Mouse (Mus musculus) liver, embryonic 16.5 days (tissue): ENCODE measurements around the gene Ilk. TPM values are rescaled to one million over a fixed set of nuclear protein-coding genes. Genes with fewer than 3 reads are reported as not detected.
"Not testable (repeated sequence)": the region's sequence is repeated elsewhere in the genome, so short reads cannot be mapped to it uniquely, and the experiment has no call there.

ENCODE experiments used
- ATAC-seq: fragments of 200-750 bp; cut with Nextera tagmentation; 2 replicates; pipeline ENCODE4 v1.8.0; 2017; ENCODE audit warnings: low read depth, mild to moderate bottlenecking, moderate number of reproducible peaks, moderate library complexity
- H3K27ac ChIP-seq: fragments of 300-500 bp; sonication (generic); 2 replicates; pipeline ENCODE4 v1.5.1; 2014; ENCODE audit warnings: mild to moderate bottlenecking, low read length
- H3K27me3 ChIP-seq: fragments of 300-500 bp; sonication (generic); 2 replicates; pipeline ENCODE4 v1.6.1; 2014; ENCODE audit warnings: low read depth, low read length, mixed read lengths; ENCODE audit not compliant: control insufficient read depth, insufficient read depth
- H3K36me3 ChIP-seq: fragments of 300-500 bp; sonication (generic); 2 replicates; pipeline ENCODE4 v1.6.1; 2014; ENCODE audit warnings: mild to moderate bottlenecking; ENCODE audit not compliant: control insufficient read depth, insufficient read depth
- H3K4me1 ChIP-seq: fragments of 300-500 bp; sonication (generic); 2 replicates; pipeline ENCODE4 v1.6.1; 2014; ENCODE audit warnings: low read depth, low read length, mixed read lengths; ENCODE audit not compliant: control insufficient read depth
- H3K4me2 ChIP-seq: fragments of 300-500 bp; sonication (generic); 2 replicates; pipeline ENCODE4 v1.6.1; 2014; ENCODE audit warnings: low read depth, low read length, mixed read lengths
- H3K4me3 ChIP-seq: fragments of 300-500 bp; sonication (generic); 2 replicates; pipeline ENCODE4 v1.5.1; 2014; ENCODE audit warnings: low read depth, mild to moderate bottlenecking, low read length
- H3K9ac ChIP-seq: fragments of 300-500 bp; sonication (generic); 2 replicates; pipeline ENCODE4 v1.6.1; 2014; ENCODE audit warnings: low read depth, low read length
- H3K9me3 ChIP-seq: fragments of 300-500 bp; sonication (generic); replicated peaks from 2 replicates; pipeline ENCODE4 v1.6.1; 2016; ENCODE audit warnings: low read length; ENCODE audit not compliant: control insufficient read depth
- WGBS: fragments of 180-500 bp; shearing (Covaris S2); extraction: QIAGEN DNeasy Blood & Tissue Kit; methylation state at CpG from one replicate; pipeline ENCODE4 v1.1.7; 2014; ENCODE audit not compliant: insufficient replicate concordance; 5-methylcytosine and 5-hydroxymethylcytosine counted together
- polyA plus RNA-seq: library from polyadenylated mRNA; unstranded; fragments of >200 nt; fragmentation: Nextera tagmentation; extraction: Ambion mirVana; gene quantifications from 2 replicates; pipeline ENCODE4 v1.2.1, GENCODE M21; 2015

Ilk gene
- polyA plus RNA-seq, 1 experiment from 2014 or later = 114 TPM

DNA sequence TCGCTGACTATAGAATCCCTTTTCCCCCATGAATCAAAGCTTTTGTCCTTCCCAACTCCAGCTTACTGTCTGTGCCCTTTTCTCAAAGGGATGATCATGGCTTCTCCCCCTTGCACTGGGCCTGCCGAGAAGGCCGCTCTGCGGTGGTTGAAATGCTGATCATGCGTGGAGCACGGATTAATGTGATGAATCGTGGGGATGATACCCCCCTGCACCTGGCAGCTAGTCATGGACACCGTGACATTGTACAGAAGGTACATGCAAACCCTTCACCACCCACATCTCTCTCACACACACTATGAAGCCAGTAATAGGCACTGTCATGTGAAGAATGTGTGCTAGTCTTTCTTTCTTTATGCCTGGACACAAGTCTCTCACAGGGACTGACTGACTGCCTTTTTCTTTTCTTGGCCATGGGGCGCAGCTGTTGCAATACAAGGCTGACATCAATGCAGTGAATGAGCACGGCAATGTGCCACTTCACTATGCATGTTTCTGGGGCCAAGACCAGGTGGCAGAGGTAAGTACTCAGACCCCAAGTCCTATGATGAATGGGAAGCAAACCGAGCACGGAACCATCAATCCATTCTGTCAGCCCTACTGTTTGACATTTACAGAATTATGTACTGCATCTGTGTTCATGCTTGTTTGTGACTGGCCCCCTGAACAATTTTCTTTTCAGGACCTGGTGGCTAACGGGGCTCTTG, 3.9 kb downstream of the Ilk start:
- peaks cover 23% of the 10 kb centered on the region for H3K36me3 ChIP-seq
- H3K4me1 ChIP-seq = peaks cover 39% of the 10 kb centered on the region
- no peak for ATAC-seq
- H3K9ac ChIP-seq = no peak overlapping the region
- H3K27me3 ChIP-seq = no peaks in the 10 kb centered on the region
- WGBS = 81% methylated on average over 13 of the region's 13 CpGs
- no peaks in the 10 kb centered on the region for H3K9me3 ChIP-seq
- no peak overlapping the region for H3K27ac ChIP-seq
- H3K4me2 ChIP-seq = no peak overlapping the region
- no peak overlapping the region for H3K4me3 ChIP-seq

DNA sequence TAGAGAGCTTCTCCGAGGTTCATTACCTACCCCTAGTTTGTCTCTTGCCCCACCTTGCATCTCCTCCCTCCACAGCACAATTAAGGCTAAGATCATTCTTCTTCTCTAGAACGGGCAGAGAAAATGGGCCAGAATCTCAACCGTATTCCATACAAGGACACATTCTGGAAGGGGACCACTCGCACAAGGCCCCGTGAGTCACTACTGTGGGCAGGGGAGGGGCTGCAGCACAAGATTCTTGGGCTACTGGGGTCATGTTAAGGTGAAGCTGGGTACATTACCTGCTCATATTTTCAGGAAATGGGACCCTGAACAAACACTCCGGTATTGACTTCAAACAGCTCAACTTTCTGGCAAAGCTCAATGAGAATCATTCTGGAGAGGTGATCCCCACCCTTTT, 4.5 kb downstream of the Ilk start:
- 81% methylated on average over 6 of the region's 6 CpGs for WGBS
- no peak overlapping the region for H3K27ac ChIP-seq
- peaks cover 23% of the 10 kb centered on the region for H3K36me3 ChIP-seq
- ATAC-seq = no peak
- peaks cover 39% of the 10 kb centered on the region for H3K4me1 ChIP-seq
- H3K4me3 ChIP-seq = no peak overlapping the region
- H3K9me3 ChIP-seq = no peaks in the 10 kb centered on the region
- no peak overlapping the region for H3K9ac ChIP-seq
- no peaks in the 10 kb centered on the region for H3K27me3 ChIP-seq
- no peak overlapping the region for H3K4me2 ChIP-seq

GRCm38 (mm10) chr7:105741978-105742377, 5.6 kb downstream of the Ilk start:
- no peak overlapping the region for H3K27ac ChIP-seq
- no peak overlapping the region for H3K9ac ChIP-seq
- H3K27me3 ChIP-seq = no peaks in the 10 kb centered on the region
- no peak overlapping the region for H3K4me3 ChIP-seq
- H3K36me3 ChIP-seq = peaks cover 23% of the 10 kb centered on the region
- H3K4me2 ChIP-seq = no peak overlapping the region
- ATAC-seq = no peak
- no peaks in the 10 kb centered on the region for H3K9me3 ChIP-seq
- 86% methylated on average over 9 of the region's 9 CpGs for WGBS
- H3K4me1 ChIP-seq = peaks cover 39% of the 10 kb centered on the region

GRCm38 (mm10) chr7:105742539-105743215, 6.3 kb downstream of the Ilk start:
- H3K9me3 ChIP-seq, H3K27me3 ChIP-seq, ATAC-seq, H3K9ac ChIP-seq, H3K27ac ChIP-seq: not testable (repeated sequence)
- peaks cover 23% of the 10 kb centered on the region for H3K36me3 ChIP-seq
- peak overlapping the region; percentile 92; the same call in 1 of the 2 replicates for H3K4me3 ChIP-seq
- peak overlapping the region; percentile 90 for H3K4me2 ChIP-seq
- 79% methylated on average over 7 of the region's 7 CpGs for WGBS
- H3K4me1 ChIP-seq = peaks cover 35% of the 10 kb centered on the region

GRCm38 (mm10) chr7:105743246-105743925, 7.0 kb downstream of the Ilk start:
- WGBS = 28% methylated on average over 20 of the region's 20 CpGs
- H3K36me3 ChIP-seq = peaks cover 26% of the 10 kb centered on the region
- H3K4me2 ChIP-seq = peak overlapping the region; percentile 90
- not testable (repeated sequence) for ATAC-seq, H3K9me3 ChIP-seq, H3K27me3 ChIP-seq
- peak overlapping the region; percentile 83; the same call in 1 of the 2 replicates for H3K27ac ChIP-seq
- peak overlapping the region; percentile 92 for H3K4me3 ChIP-seq
- peaks cover 29% of the 10 kb centered on the region for H3K4me1 ChIP-seq
- peak overlapping the region; percentile 88 for H3K9ac ChIP-seq

- Histone ChIP-seq H3K27ac (peak within 1 kb of the TSS; percentile 83), H3K4me1 (peaks cover 22% of the 10 kb centered on the region), H3K36me3 (peaks cover 29% of the 10 kb centered on the region), H3K27me3 (no peaks in the 10 kb centered on the region), H3K9ac (peak within 1 kb of the TSS; percentile 88), H3K9me3 (no peaks in the 10 kb centered on the region), H3K4me3 (peak within 1 kb of the TSS; percentile 92), H3K4me2 (peak within 1 kb of the TSS; percentile 90)
- WGBS = under 1% methylated on average over 66 of the region's 67 CpGs
- ATAC-seq = peak; percentile 99
Measured at GRCm38 (mm10) chr7:105743926-105744590, 7.7 kb downstream of the Ilk start, which contains the start of gene Taf10. Gene Taf10 (minus strand): TSS chr7:105744361.

DNA sequence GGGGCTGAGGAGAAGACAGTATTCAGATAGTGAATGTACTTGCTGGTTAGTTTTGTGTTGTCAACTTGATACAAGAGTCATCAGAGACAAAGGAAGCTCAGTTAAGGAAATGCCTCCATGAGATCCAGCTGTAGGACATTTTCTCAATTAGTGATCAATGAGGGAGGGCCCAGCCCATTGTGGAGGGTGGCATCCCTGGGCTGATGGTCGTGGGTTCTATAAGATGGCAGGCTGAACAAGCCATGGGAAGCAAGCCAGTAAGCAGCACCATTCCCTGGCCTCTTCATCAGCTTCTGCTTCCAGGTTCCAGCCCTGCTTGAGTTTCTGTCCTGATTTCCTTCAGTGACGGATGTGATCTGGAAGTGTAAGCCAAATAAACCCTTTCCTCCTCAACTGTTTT, 11.4 kb downstream of the Ilk start:
- 68% methylated on average over 2 of the region's 2 CpGs for WGBS

DNA sequence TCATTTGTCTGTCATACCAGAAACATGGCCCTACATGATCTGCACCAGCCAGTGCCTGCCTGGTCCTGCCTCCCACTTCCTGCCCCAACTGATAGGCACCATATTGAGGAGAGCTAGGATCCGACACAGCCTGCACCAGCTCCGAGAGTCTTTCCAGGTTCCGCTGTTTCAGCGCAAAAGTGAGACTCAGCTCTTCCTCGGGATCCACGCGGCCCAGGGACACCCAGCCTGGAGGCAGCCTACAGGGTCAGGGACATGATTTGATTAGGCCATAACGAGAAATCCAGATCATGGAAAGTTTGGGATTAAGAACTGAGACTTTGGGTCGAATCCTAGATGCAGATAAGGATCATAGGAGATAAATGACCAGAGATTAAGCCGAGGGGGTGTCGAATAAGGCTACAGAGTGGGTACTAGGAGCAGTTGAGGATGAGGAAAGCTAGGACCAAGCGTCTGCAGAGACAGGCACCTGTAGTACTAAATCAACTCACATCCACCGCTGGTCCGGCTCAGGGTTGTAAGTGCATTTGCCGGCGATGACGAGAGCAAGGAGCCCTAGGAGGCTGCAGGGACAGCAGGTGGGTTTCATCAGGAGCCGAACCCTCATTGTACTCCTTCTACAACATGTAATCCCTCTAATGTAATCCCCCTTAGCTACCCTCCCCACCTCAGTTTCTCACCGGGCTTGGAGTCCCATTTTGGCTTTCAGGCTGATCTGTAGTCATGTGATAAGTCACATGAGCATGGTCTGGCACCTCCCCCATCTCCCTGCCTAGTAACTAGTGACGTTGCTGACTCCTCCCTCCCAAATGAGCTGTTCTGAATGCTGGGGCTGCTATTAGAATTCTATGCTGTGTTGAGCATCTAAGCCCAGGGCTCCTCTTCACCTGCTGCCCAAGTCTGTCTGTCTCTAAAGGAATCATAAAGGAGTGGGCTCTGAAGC, 15.4 kb downstream of the Ilk start, which contains the start of gene Tpp1:
TSS of gene Tpp1 (minus strand) at position 745 of the 943 bp plus-strand sequence.
- Histone ChIP-seq H3K4me1 (peaks cover 15% of the 10 kb centered on the region), H3K4me3 (peak within 1 kb of the TSS; percentile 82), H3K36me3 (peaks cover 7% of the 10 kb centered on the region; the same call in 1 of the 2 replicates), H3K27ac (peak within 1 kb of the TSS; percentile 65), H3K4me2 (peak within 1 kb of the TSS; percentile 94), H3K27me3 (no peaks in the 10 kb centered on the region), H3K9ac (peak within 1 kb of the TSS; percentile 89), H3K9me3 (no peaks in the 10 kb centered on the region)
- peak; percentile 92 for ATAC-seq
- WGBS = 18% methylated on average over 20 of the region's 20 CpGs

More for the DNA sequence above, 11.4 kb downstream of the Ilk start:
- H3K27ac ChIP-seq = no peak overlapping the region
- H3K4me1 ChIP-seq = peaks cover 32% of the 10 kb centered on the region
- no peak overlapping the region for H3K4me3 ChIP-seq
- ATAC-seq = no peak
- H3K9me3 ChIP-seq = no peaks in the 10 kb centered on the region
- H3K27me3 ChIP-seq = no peaks in the 10 kb centered on the region
- H3K4me2 ChIP-seq = no peak overlapping the region
- no peak overlapping the region for H3K9ac ChIP-seq
- H3K36me3 ChIP-seq = peaks cover 7% of the 10 kb centered on the region; the same call in 1 of the 2 replicates
